Mouse (Mus musculus): ENCODE data around the gene Defa30.
"Not testable (repeated sequence)": the region's sequence is repeated elsewhere in the genome, so short reads cannot be mapped to it uniquely, and the experiment has no call there.

Gene Defa30

GRCm38 (mm10) chr8:21134342-21134741 lies at the start of gene Defa30:
TSS of gene Defa30 (plus strand) at chr8:21134642.
- not testable (repeated sequence) for DNase-seq (ENCODE audit: low spot score)

DNA sequence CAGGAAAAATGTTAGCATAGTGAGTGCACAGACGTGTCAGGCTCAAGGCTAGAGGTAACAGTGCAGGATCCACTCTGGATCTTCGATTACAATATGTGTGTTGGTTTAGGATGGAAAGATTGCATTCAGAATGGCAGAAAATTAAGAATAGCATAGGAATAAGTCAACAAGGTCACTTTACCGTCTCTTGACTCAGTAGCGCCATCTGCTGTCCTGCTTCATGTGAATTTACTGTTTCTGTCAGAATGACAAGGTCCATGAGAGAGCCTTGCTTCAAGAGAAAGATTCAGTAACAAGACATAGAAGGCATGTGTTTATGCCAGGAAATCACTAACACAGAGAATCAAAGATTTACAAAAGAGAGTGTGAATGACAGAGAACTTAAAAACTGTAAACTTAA lies 41.3 kb upstream of the Defa30 start:
- no peak for DNase-seq (ENCODE audit: low spot score)

- DNase-seq (ENCODE audit: low spot score) = not testable (repeated sequence)
Measured at GRCm38 (mm10) chr8:21095950-21096349, 38.5 kb upstream of the Defa30 start, which contains the start of gene Gm14851. TSS of gene Gm14851 (minus strand) at chr8:21096050.

- not testable (repeated sequence) for DNase-seq (ENCODE audit: low spot score)
Measured at GRCm38 (mm10) chr8:21161977-21162376, 27.5 kb downstream of the Defa30 start, which contains the start of gene Defa22. TSS of gene Defa22 (plus strand) at chr8:21162277.

Measured in left cerebral cortex, adult 11 months (tissue).